Mouse (Mus musculus) neural tube, embryonic 11.5 days (tissue): ENCODE measurements at regions not wholly inside any gene's neighbourhood (a gene's known extent, or its start where the extent isn't known, plus 50 kb on each side); places are given as distances from the start of the nearest gene placed in this dataset.

ENCODE experiments used
- ATAC-seq: fragments of 200-750 bp; cut with Nextera tagmentation; 2 replicates; pipeline ENCODE4 v1.8.0; 2017; ENCODE audit warnings: moderate number of reproducible peaks, mild to moderate bottlenecking, moderate TSS enrichment, moderate library complexity; ENCODE audit not compliant: insufficient read depth, low FRiP score, low TSS enrichment
- DNase-seq: peaks from one replicate; pipeline ENCODE4 v3.0.0-alpha.2; 2015; ENCODE audit warnings: low spot score
- H3K27ac ChIP-seq: fragments of 300-500 bp; sonication (generic); 2 replicates; pipeline ENCODE4 v1.5.1; 2014; ENCODE audit warnings: low read depth, mild to moderate bottlenecking, low read length
- H3K27me3 ChIP-seq: fragments of 300-500 bp; sonication (generic); 2 replicates; pipeline ENCODE4 v1.6.1; 2014; ENCODE audit warnings: mild to moderate bottlenecking, low read length, mixed read lengths; ENCODE audit not compliant: control insufficient read depth, insufficient read depth
- H3K36me3 ChIP-seq: fragments of 300-500 bp; sonication (generic); 2 replicates; pipeline ENCODE4 v1.6.1; 2014; ENCODE audit warnings: mild to moderate bottlenecking, low read length, moderate library complexity, mixed read lengths; ENCODE audit not compliant: control insufficient read depth, insufficient read depth
- H3K4me1 ChIP-seq: fragments of 300-500 bp; sonication (generic); 2 replicates; pipeline ENCODE4 v1.6.1; 2014; ENCODE audit warnings: low read length, mixed read lengths; ENCODE audit not compliant: control insufficient read depth, insufficient read depth
- H3K4me2 ChIP-seq: fragments of 300-500 bp; sonication (generic); 2 replicates; pipeline ENCODE4 v1.6.1; 2014; ENCODE audit warnings: low read depth, mild to moderate bottlenecking, moderate library complexity
- H3K4me3 ChIP-seq: fragments of 300-500 bp; sonication (generic); 2 replicates; pipeline ENCODE4 v1.5.1; 2014; ENCODE audit warnings: low read depth, low read length
- H3K9ac ChIP-seq: fragments of 300-500 bp; sonication (generic); 2 replicates; pipeline ENCODE4 v1.6.1; 2014; ENCODE audit warnings: mild to moderate bottlenecking, low read length
- H3K9me3 ChIP-seq: fragments of 300-500 bp; sonication (generic); 2 replicates; pipeline ENCODE4 v1.6.1; 2016; ENCODE audit warnings: low read length; ENCODE audit not compliant: control insufficient read depth
- WGBS: fragments of 180-500 bp; shearing (Covaris S2); extraction: QIAGEN DNeasy Blood & Tissue Kit; methylation state at CpG from one replicate; pipeline ENCODE4 v1.1.7; 2014; 5-methylcytosine and 5-hydroxymethylcytosine counted together

DNA sequence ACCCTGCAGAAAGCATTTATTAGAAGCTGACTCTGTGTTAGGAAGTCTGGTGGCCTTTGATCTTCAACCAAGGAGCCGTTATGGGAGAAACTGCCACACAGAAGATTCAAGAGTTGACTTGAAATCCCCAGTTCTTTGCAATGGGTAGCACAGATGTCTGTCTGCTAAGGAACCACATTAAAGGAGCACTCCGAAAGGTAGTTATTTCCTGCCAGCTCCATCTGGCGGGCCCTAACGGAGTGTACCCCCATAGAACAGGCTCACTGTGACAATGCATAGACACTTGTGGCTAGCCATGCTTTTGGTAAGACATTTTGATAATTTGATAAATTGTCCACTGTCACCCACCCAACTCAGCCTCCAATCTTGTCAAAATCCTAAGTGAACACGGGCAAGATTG is 173.3 kb upstream of the Lef1 start:
- no peaks in the 10 kb centered on the region for H3K4me1 ChIP-seq
- H3K4me3 ChIP-seq, result no peak overlapping the region
- H3K9me3 ChIP-seq, result no peaks in the 10 kb centered on the region
- H3K9ac ChIP-seq, result no peak overlapping the region
- H3K27me3 ChIP-seq, result no peaks in the 10 kb centered on the region
- ATAC-seq (no peak), DNase-seq (no peak)
- no peaks in the 10 kb centered on the region for H3K36me3 ChIP-seq
- 65% methylated on average over 5 of the region's 5 CpGs for WGBS
- H3K27ac ChIP-seq, result no peak overlapping the region
- no peak overlapping the region for H3K4me2 ChIP-seq

GRCm38 (mm10) chr3:130936336-130936735 is 173.9 kb upstream of the Lef1 start:
- 24% methylated on average over 7 of the region's 7 CpGs for WGBS
- H3K9me3 ChIP-seq, result no peaks in the 10 kb centered on the region
- no peaks in the 10 kb centered on the region for H3K27me3 ChIP-seq
- no peak for DNase-seq
- H3K9ac ChIP-seq, result no peak overlapping the region
- H3K27ac ChIP-seq, result no peak overlapping the region
- no peaks in the 10 kb centered on the region for H3K36me3 ChIP-seq
- H3K4me2 ChIP-seq, result no peak overlapping the region
- no peaks in the 10 kb centered on the region for H3K4me1 ChIP-seq
- no peak overlapping the region for H3K4me3 ChIP-seq
- ATAC-seq, result no peak

DNA sequence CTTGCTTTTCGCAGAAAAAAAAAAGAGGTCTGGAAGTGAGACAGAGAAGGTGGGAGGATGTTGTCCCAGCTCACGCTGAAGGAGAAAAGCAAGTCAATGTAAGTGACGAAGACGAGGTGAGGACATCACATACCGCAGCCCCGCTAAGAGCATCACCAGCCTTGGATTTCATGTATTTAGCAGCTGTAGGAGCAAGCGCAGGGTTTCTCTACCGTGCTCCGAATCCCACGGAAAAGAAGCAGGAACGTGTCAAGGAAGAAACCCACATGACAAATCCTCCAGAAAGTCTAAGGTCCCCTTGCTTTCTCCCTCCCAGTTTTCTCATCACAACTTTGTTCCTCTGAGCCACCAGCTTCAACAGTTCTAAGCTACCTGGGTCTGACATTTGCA is 174.3 kb upstream of the Lef1 start:
- DNase-seq (no peak), ATAC-seq (no peak)
- Histone ChIP-seq H3K27ac (no peak overlapping the region), H3K36me3 (no peaks in the 10 kb centered on the region), H3K4me3 (no peak overlapping the region), H3K4me2 (no peak overlapping the region), H3K4me1 (no peaks in the 10 kb centered on the region), H3K9ac (no peak overlapping the region), H3K27me3 (no peaks in the 10 kb centered on the region), H3K9me3 (no peaks in the 10 kb centered on the region)
- WGBS, result 79% methylated on average over 11 of the region's 11 CpGs

GRCm38 (mm10) chr3:130935302-130935925 is 174.9 kb upstream of the Lef1 start:
- WGBS, result 48% methylated on average over 8 of the region's 8 CpGs
- ATAC-seq (no peak), DNase-seq (no peak)
- H3K27me3 ChIP-seq, result no peaks in the 10 kb centered on the region
- no peak overlapping the region for H3K27ac ChIP-seq
- no peaks in the 10 kb centered on the region for H3K9me3 ChIP-seq
- H3K36me3 ChIP-seq, result no peaks in the 10 kb centered on the region
- H3K4me1 ChIP-seq, result no peaks in the 10 kb centered on the region
- no peak overlapping the region for H3K4me3 ChIP-seq
- H3K4me2 ChIP-seq, result no peak overlapping the region
- no peak overlapping the region for H3K9ac ChIP-seq

DNA sequence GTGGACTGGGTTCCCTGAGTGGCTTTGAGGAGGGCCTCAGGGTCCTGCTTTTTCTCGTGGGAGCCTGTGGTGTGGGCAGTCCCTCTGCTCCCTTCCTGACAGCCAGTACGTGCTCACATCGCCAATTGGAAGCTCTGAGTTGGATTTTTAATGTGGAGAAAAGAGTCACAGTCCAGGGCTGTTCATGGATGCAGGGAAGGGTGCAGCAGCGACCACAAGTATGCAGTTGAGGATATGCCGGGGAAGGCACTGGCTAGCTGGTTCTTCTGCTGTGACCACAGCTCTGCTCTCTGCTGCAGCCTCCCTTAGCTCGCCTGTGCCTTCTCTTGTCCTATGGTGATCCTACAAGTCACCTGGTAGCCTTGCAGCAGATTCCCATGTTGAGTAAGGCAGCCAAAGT is 177.5 kb upstream of the Lef1 start:
- H3K4me2 ChIP-seq, result no peak overlapping the region
- no peaks in the 10 kb centered on the region for H3K27me3 ChIP-seq
- ATAC-seq (no peak), DNase-seq (no peak)
- no peaks in the 10 kb centered on the region for H3K4me1 ChIP-seq
- no peak overlapping the region for H3K4me3 ChIP-seq
- 76% methylated on average over 6 of the region's 6 CpGs for WGBS
- no peak overlapping the region for H3K9ac ChIP-seq
- H3K9me3 ChIP-seq, result no peaks in the 10 kb centered on the region
- no peaks in the 10 kb centered on the region for H3K36me3 ChIP-seq
- no peak overlapping the region for H3K27ac ChIP-seq

- no peak for DNase-seq
- H3K27me3 ChIP-seq, result no peaks in the 10 kb centered on the region
- H3K27ac ChIP-seq, result no peak overlapping the region
- no peak for ATAC-seq
- no peaks in the 10 kb centered on the region for H3K9me3 ChIP-seq
- H3K4me3 ChIP-seq, result no peak overlapping the region
- no peak overlapping the region for H3K4me2 ChIP-seq
- 81% methylated on average over 5 of the region's 5 CpGs for WGBS
- H3K4me1 ChIP-seq, result no peaks in the 10 kb centered on the region
- H3K36me3 ChIP-seq, result no peaks in the 10 kb centered on the region
- H3K9ac ChIP-seq, result no peak overlapping the region
Measured at GRCm38 (mm10) chr3:130932226-130932625, 178.0 kb upstream of the Lef1 start.

DNA sequence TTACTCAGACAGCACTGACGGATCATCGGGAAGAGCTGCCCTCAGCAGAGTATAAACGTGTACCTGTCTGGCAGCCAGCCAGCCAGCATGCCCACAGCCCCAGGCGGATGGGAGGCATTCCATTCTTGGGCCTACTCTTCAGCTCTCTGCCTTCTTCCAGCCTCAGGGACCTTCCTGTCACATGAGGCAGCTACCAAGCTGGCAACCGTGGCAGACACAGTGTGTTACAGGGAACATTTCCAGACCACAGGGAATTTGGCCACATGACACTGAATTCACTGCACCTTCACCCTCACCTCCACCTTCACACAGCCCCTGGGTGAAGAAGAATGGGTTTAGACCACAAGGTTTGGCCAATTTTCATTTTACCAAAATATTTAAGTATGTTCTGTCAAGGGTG is 185.3 kb upstream of the Lef1 start:
- DNase-seq, result no peak
- Histone ChIP-seq H3K27me3 (no peaks in the 10 kb centered on the region), H3K4me3 (no peak overlapping the region), H3K4me1 (no peaks in the 10 kb centered on the region), H3K27ac (no peak overlapping the region), H3K9me3 (no peaks in the 10 kb centered on the region), H3K9ac (no peak overlapping the region), H3K4me2 (no peak overlapping the region), H3K36me3 (no peaks in the 10 kb centered on the region)
- ATAC-seq, result no peak
- WGBS, result 75% methylated on average over 5 of the region's 5 CpGs

GRCm38 (mm10) chr3:130923615-130923958 is 186.7 kb upstream of the Lef1 start:
- ATAC-seq (no peak), DNase-seq (no peak)
- H3K36me3 ChIP-seq, result no peaks in the 10 kb centered on the region
- no peaks in the 10 kb centered on the region for H3K4me1 ChIP-seq
- WGBS, result 64% methylated on average over 8 of the region's 8 CpGs
- no peaks in the 10 kb centered on the region for H3K27me3 ChIP-seq
- H3K9ac ChIP-seq, result no peak overlapping the region
- H3K4me2 ChIP-seq, result peak overlapping the region; percentile 15; the same call in 1 of the 2 replicates
- H3K9me3 ChIP-seq, result no peaks in the 10 kb centered on the region
- H3K4me3 ChIP-seq, result no peak overlapping the region
- H3K27ac ChIP-seq, result no peak overlapping the region

DNA sequence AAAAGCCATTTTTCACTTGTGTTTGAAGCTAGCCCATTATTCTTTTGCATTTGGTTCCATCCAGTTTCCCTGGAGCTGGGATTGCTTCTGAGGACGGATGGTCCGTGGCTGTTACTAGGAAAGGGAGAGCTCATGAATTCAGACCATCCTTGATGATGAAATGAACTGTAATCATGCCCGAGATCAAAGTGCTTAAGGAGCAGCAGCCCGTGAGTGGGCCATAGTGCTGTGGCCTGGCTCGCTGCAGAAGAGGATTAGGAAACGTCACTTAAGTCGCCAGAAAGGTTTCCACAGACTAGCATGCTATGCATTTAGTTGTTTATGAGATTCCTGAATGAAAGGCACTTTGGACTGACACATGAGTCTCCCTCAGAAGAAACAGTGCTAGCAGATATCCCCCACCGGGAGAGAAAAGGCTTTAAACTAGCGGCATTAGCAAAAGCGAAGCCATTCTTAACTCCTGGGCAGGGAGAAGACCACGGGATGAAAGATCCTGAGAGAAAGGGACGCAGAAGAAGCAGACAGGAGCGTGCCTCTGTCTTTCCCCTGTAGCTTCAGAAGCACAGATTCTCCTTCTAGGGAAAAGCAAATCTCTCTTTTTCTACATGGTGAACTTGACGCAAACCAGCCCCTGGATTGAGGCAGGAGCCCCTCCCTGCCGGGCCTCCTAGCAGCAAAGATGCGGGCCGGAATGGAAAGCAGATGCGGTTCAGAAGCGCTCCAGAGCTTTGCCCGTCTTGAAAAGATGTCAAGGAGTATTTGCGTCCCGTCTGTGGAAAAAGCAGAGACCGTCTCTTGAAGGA is 187.3 kb upstream of the Lef1 start:
- Histone ChIP-seq H3K27ac (no peak overlapping the region), H3K9me3 (no peaks in the 10 kb centered on the region), H3K4me3 (no peak overlapping the region), H3K36me3 (no peaks in the 10 kb centered on the region), H3K4me1 (no peaks in the 10 kb centered on the region), H3K4me2 (peak overlapping the region; percentile 15; the same call in 1 of the 2 replicates), H3K9ac (no peak overlapping the region), H3K27me3 (no peaks in the 10 kb centered on the region)
- DNase-seq (peak; percentile 34), ATAC-seq (no peak)
- 31% methylated on average over 23 of the region's 23 CpGs for WGBS
